Mouse (Mus musculus) layer of hippocampus, adult 2 months (tissue): ENCODE results near the gene Arhgef38. TPM values are rescaled to one million over a fixed set of nuclear protein-coding genes. Genes with fewer than 3 reads are reported as not detected.
A peak's percentile ranks its signal among the peaks of the same experiment; 100 is the strongest.

ENCODE experiments used
- DNase-seq, 2 experiments: peaks; one replicate each; pipeline ENCODE4 v3.0.0; 2022; ENCODE audit warnings: low spot score in 2 of 2
- H3K27ac ChIP-seq: fragments of 200-600 bp; 2 replicates; pipeline ENCODE4 v1.8.1; 2022
- H3K4me3 ChIP-seq: fragments of 200-600 bp; 2 replicates; pipeline ENCODE4 v1.8.1; 2022; ENCODE audit warnings: mild to moderate bottlenecking
- CTCF ChIP-seq: fragments of 200-600 bp; conservative IDR thresholded peaks from 2 replicates; pipeline ENCODE4 v1.8.1; 2022; ENCODE audit warnings: antibody characterized with exemption, mild to moderate bottlenecking, moderate library complexity
- long read RNA-seq, 2 experiments: library from polyadenylated mRNA; stranded (forward); transcript quantifications; one replicate each; pipeline ENCODE4 v2.0.0; 2021; ENCODE audit warnings: borderline mapping rate in 2 of 2
- total RNA-seq, 2 experiments: library from RNA; stranded (reverse); gene quantifications; 2 replicates each; pipeline ENCODE4 v1.2.3; 2021

The Arhgef38 gene
- total RNA-seq: not detected
- long read RNA-seq, experiment 1: 0 reads
- long read RNA-seq, experiment 2: 0 reads

DNA sequence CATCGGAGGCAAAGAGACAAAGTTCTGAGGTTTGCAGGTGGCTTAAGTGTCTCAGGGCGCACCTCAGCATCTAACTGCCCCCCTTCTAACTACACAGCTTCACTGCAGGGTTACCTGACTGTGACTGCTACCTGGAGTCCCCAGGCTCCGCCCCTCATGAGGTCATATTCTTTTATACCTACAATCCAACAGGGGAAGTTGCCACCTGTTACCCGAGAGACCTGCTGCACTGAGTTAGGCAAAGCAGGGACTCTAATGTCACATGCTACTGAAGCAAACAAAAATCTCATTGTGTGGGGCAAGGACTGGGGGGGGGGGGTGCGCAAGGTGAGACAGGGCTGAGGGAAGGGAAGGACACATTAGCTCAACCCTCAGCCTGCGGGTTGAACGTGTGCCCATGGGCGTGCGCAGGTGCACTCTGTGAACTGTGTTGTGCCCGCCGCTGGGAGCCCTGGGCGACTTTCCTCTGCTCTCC is at the start of gene Arhgef38:
Gene Arhgef38 (minus strand): TSS at position 129 of the 475 bp plus-strand sequence.
- Histone ChIP-seq H3K27ac (no peak within 1 kb of the TSS), H3K4me3 (no peak within 1 kb of the TSS)
- DNase-seq: no peak
- TF ChIP-seq CTCF: no peak

DNA sequence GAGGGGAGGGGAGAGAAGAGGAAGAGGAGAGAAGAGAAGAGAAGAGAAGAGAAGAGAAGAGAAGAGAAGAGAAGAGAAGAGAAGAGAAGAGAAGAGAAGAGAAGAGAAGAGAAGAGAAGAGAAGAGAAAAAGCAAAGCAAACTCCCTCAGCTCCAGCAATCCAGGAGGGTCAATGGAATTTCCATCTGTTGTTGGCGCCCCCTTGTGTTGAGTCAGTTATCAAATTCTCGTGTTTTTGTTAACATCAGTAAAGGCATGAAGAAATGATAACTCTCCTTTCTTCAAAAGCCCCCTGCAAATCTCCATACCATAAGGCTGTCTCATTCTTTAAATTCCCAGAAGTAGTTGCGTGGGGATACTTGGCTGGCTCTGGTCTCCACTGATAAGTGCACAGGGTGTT is 37.1 kb upstream of the Arhgef38 start:
- DNase-seq: peak; percentile 78 to 88
- no peak overlapping the region for H3K27ac ChIP-seq
- H3K4me3 ChIP-seq: no peak overlapping the region
- TF ChIP-seq CTCF: peak; percentile 80

DNA sequence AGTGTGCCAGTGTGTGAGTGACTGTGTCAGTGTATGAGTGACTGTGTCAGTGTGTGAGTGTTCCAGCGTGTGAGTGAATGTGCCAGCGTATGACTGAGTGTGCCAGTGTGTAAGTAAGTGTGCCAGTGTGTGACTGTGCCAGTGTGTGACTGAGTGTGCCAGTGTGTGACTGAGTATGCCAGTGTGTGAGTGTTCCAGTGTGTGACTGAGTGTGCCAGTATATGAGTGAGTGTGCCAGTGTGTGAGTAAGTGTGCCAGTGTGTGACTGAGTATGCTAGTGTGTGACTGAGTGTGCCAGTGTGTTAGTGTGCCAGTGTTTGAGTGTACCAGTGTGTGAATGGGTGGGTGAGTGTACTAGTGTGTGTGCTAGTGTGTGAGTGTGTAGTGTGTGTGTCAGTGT is 24.1 kb upstream of the Arhgef38 start:
- TF ChIP-seq CTCF: no peak
- no peak for DNase-seq
- Histone ChIP-seq H3K27ac (no peak overlapping the region), H3K4me3 (no peak overlapping the region)

DNA sequence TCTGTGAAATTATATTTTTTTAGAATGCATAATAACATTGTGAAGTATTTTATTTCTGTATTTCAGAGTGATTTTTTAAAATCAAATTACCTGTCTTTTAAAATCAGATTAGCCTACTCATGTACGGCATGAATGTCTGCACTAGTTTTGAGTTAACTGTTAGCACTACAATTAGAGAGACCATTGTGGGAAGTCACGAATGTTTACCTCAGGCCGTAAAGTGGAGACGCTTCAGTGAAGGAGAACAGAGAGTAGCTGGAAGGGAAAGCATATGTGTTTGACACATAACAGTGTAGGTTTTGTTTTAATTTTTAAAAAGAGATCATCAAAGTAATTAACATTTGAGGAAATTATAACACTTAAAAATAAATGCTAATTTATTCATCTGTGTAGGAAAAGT is 21.1 kb upstream of the Arhgef38 start:
- Histone ChIP-seq H3K4me3 (no peak overlapping the region), H3K27ac (no peak overlapping the region)
- no peak for TF ChIP-seq CTCF
- DNase-seq: no peak

DNA sequence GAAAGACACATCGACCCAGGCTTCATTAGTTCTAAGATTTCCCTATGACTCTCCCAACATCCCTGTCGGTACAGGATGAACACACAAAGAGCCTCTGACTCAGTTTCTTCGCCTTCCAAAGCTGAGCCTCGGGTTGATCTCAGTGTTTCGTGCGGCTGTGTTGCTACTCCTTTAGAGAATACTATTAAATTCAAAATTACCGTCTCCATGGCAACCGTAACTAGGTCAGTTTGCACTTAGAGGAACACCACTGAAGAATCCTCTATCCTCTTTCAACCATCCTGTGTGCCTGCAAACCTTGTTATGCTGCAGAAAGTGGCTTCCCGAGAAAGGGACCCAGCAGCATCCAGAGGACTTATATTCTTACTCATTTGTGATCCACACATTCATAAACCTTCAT is 9.3 kb upstream of the Arhgef38 start:
- peak; percentile 11 to 69 for DNase-seq
- Histone ChIP-seq H3K4me3 (no peak overlapping the region), H3K27ac (no peak overlapping the region)
- no peak for TF ChIP-seq CTCF

DNA sequence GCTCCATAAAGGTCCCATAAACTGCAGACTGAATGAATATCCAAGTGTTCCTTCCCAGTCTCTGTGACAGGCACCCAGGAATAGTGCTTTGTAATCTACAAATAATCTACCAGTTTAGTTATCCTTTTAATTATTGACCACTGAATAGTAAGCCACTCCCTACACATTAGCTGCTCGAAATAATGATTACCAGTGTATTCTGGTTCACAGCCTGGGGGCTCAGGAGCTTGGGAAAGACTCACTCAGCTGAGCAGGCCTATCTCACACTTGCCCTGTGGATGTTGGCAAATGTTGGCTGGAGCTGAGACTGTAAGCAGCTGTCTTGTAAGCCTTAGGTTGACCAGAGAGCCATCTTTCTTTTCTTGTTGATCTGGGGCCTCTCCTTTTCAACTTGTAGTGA is 7.2 kb upstream of the Arhgef38 start:
- H3K27ac ChIP-seq: no peak overlapping the region
- H3K4me3 ChIP-seq: no peak overlapping the region
- DNase-seq: no peak
- TF ChIP-seq CTCF: no peak

DNA sequence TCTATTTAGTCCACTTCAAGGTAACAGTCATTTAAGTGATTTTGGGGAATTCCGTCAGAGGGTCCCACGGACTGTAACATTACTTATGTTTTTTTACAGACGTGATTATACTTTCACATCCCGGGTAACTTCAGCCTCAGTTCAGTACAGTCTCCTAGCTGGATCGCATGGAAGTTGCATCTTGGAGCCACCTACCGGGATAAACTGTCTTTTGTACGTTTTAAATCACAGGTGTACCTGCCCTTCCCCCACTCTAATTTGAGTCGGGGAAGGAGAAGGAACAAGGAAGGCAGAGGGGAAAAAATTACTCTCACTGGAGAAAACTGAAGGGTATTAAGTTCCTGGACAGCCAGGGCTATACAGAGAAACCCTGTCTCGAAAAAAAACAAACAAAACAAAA is 756 bp downstream of the Arhgef38 start:
- DNase-seq: no peak
- no peak for TF ChIP-seq CTCF
- Histone ChIP-seq H3K27ac (no peak overlapping the region), H3K4me3 (no peak overlapping the region)

DNA sequence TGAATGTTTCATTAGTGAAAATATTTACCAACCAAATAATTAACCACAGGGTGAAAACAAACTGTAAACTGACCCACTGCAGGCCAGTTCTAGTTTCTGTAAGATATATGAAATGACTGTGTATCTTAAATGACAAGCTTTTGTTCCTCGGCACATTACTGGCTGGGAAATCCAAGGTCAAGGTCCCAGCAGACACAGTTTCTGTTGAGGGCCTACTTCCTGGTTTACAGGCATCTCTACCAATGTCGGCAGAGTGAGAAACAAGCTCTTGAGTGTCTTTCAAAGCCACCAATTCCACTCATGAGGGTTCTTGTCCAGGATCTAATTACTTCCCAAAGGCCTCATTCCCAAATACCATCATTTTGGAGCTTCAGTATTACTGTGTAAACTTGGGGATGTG is 4.3 kb downstream of the Arhgef38 start:
- DNase-seq: no peak
- no peak overlapping the region for H3K4me3 ChIP-seq
- H3K27ac ChIP-seq: no peak overlapping the region
- no peak for TF ChIP-seq CTCF

DNA sequence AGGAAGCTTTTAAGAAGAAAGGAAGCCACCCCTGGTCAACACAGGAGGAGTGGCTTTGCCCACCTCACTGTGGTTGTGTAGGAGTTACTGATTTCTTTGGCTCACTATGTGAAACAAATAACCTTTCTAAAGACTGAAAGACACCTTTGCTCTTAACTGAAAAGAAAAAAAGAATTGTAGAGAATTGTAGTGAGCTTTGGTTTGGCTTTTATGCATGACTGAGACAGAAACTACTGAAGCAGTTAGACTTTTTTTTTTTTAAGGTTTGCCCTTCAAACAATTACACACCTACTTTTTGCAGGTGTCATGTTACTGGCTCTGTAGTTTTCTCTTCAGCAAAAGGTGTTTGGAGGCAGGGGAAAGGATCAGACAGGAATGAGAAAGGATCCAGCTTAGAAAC is 5.2 kb downstream of the Arhgef38 start:
- no peak for TF ChIP-seq CTCF
- DNase-seq: no peak
- no peak overlapping the region for H3K27ac ChIP-seq
- H3K4me3 ChIP-seq: no peak overlapping the region

DNA sequence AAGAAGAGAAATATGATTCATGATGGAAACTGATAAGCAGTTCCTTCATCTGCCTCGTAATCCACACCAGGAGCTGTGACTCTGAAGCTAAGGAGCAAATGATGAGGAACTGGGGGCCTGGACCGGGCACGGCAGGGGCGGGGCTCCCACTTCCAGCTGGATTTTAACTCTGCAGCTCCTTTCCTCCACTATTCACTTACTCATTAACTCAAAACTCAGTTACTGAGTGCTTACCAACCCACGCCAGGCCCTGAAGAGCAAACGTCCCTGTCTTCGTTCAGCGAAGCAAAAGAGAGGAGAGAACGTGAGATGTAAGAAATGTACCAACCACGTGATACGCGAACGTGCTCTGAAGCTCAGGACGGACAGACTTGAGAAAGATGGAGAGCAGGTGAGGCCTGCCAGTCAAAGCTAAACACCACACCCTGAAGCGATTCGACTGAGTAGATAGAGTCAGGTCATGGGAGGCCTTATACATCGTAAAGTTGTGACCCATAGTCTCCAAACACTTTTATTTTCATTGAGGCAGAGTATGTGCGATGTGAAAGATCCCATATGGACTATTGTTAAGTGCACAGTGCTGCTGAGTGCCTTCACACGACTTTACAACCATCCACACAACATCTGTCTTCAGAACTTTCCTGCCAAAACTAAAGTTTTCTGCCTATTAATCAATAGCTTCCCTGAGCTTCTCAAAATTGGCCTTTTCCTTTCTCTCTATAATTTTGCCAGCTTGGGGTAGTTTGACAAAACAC is 7.3 kb downstream of the Arhgef38 start:
- TF ChIP-seq CTCF: no peak
- no peak overlapping the region for H3K4me3 ChIP-seq
- no peak for DNase-seq
- H3K27ac ChIP-seq: no peak overlapping the region

DNA sequence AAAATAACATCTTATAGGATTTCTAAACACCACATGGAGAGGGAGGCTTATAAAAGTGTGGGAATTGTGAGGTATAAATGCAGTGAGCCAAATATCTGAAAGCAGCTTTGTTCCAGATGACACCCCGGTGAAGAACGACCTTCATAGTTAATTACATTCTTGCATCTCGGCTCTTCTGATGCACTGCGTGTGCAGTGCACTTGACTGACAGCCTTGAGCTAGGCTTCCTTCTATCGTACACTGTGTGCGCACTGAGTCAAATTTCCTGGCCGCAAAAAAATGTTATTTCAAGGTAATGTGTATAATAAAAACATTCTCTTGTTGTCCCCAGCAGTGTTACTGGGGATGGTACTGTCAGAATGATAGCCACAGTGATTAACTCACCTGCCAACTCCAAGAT is 16.2 kb downstream of the Arhgef38 start:
- Histone ChIP-seq H3K27ac (no peak overlapping the region), H3K4me3 (no peak overlapping the region)
- no peak for TF ChIP-seq CTCF
- DNase-seq: no peak

DNA sequence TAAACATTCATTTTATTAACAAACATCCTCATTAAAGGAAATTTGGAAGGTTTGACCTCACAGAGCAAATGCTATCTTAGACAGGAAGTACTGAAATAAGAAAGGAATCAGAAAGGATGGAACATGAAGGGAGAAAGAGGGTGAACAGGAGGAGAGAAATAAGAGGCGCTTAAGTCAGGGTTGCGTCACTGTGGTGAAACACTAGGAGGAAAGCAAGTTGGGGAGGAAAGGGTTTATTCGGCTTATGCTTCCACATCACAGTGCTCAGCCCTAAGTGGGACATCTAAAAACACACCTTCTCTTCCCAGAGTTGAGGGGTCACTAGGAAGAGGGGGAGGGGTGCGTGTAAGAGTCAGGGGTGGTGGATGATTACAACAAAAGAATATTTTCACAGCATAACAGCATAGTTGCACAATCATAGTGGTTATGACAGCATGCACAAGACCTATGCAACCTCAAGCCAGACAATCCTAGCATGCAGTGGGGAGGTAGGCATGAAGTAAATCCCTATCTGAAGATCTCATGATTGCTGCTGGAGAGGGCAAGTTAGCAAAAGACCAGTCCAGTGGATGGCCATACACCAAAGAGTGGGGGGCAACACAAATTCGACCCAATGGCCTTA is 19.4 kb downstream of the Arhgef38 start:
- DNase-seq: no peak
- no peak for TF ChIP-seq CTCF
- Histone ChIP-seq H3K27ac (no peak overlapping the region), H3K4me3 (no peak overlapping the region)

DNA sequence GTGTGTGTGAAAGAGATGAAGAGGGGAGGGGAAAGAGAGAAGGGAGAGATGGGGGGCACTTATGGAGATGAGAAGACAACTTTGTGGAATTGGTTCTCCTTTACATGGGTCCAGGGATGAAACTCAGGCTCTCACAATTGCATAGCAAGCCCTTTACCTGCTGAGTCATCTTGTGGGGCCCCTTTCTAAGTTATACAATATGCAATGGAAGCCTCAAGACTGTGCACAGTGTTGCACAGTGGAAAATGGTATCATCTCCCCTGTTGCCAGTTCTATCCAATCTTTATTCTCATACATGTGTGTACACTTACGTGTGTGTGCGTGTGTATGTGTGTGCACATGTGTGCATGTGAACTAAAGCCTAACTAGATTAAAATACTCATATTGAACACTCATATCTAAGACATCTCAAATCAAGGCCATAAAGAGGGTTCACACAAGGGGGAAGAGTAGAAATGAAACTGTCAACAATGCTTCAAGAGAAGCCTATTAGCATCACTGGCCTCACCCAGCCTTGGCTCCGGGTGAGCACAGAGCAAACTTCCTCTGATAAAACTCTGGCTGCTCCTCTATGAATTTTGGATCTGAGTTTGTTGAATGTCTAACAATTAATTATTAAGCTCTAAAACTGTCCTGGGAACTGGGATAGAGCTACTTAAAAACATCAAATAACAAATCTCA is 21.2 kb downstream of the Arhgef38 start:
- Histone ChIP-seq H3K4me3 (no peak overlapping the region), H3K27ac (no peak overlapping the region)
- no peak for TF ChIP-seq CTCF
- no peak for DNase-seq

DNA sequence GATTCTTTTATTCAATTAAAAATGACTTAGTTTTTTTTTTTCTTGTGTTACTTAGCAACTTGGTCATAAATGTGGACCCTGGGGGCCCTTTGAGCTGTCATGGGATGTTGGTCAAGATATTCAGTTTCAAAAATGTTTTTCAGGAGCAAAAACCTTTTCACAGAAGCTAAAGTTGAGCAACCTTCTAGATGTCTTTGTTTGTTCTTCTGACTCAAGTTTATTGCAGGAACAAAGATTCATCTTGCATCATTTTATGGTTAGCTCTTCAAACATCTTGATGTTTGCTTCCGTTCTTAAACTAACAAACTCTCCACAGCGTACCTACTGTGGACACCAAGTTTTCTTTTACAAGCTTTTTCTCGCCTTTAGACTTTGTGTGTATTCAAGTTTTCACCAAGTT is 23.4 kb downstream of the Arhgef38 start:
- Histone ChIP-seq H3K4me3 (no peak overlapping the region), H3K27ac (no peak overlapping the region)
- no peak for TF ChIP-seq CTCF
- DNase-seq: no peak
